ENCODE assay signal across 8 mouse cellular contexts in genomic region chr11:115534759-115535371, GRCm38 (mm10). TPM values are rescaled to one million over a fixed set of nuclear protein-coding genes. Genes with fewer than 3 reads are reported as not detected.
DNase-seq lines count a peak whose midpoint lies in the region; ATAC-seq and TF ChIP-seq lines count a peak whose summit lies in the region.

No protein-coding gene starts in this region.

- H3K4me3 ChIP-seq in kidney, embryonic 14.5 days (ENCODE audit: low read length) = peak overlapping the region; percentile 67
- peak overlapping the region; percentile 95 for H3K4me3 ChIP-seq in hindbrain, embryonic 14.5 days (replicated peaks; ENCODE audit: low read length)
- peak overlapping the region; percentile 76 for H3K4me3 ChIP-seq in midbrain, postnatal 0 days (ENCODE audit: low read depth, low read length)

- peak overlapping the region; percentile 97 for H3K9ac ChIP-seq in kidney, embryonic 14.5 days (ENCODE audit: low read depth, low read length)
- peak overlapping the region; percentile 85 for H3K9ac ChIP-seq in hindbrain, embryonic 14.5 days
- H3K9ac ChIP-seq in midbrain, postnatal 0 days (replicated peaks; ENCODE audit: low read length, poor library complexity, severe bottlenecking) = peak overlapping the region; percentile 90

- peaks cover 13% of the 10 kb centered on the region; the same call in 1 of the 2 replicates for H3K4me1 ChIP-seq in kidney, embryonic 14.5 days (ENCODE audit: control insufficient read depth, insufficient read depth, low read length)
- peaks cover 12% of the 10 kb centered on the region; the same call in 1 of the 2 replicates for H3K4me1 ChIP-seq in hindbrain, embryonic 14.5 days (replicated peaks; ENCODE audit: control insufficient read depth, insufficient read depth, low read length)
- 0 out of 2 replicates have a peak, but pooled peaks cover 4% of the 10 kb centered on the region for H3K4me1 ChIP-seq in midbrain, postnatal 0 days (ENCODE audit: insufficient read depth, low read length)

- 4% methylated on average over 11 of the region's 11 CpGs for WGBS in kidney, embryonic 14.5 days
- 8% methylated on average over 11 of the region's 11 CpGs for WGBS in hindbrain, embryonic 14.5 days
- 5% methylated on average over 11 of the region's 11 CpGs for WGBS in midbrain, postnatal 0 days

- no peaks in the 10 kb centered on the region for H3K27me3 ChIP-seq in kidney, embryonic 14.5 days (ENCODE audit: control insufficient read depth, insufficient read depth, low read length)
- H3K27me3 ChIP-seq in hindbrain, embryonic 14.5 days (ENCODE audit: control insufficient read depth, insufficient read depth, low read length) = no peaks in the 10 kb centered on the region
- H3K27me3 ChIP-seq in midbrain, postnatal 0 days (ENCODE audit: insufficient read depth, low read length) = no peaks in the 10 kb centered on the region

- peak overlapping the region; percentile 66 for H3K4me2 ChIP-seq in kidney, embryonic 14.5 days (replicated peaks; ENCODE audit: low read depth, low read length)
- peak overlapping the region; percentile 68 for H3K4me2 ChIP-seq in hindbrain, embryonic 14.5 days (replicated peaks)
- peak overlapping the region; percentile 77 for H3K4me2 ChIP-seq in midbrain, postnatal 0 days (ENCODE audit: low read depth, low read length, poor library complexity, severe bottlenecking)

- no peak for ATAC-seq in kidney, embryonic 14.5 days (ENCODE audit: low FRiP score, low TSS enrichment)
- peak; percentile 1 for ATAC-seq in activated CD4-positive, CD25-positive, alpha-beta regulatory T cell, adult 4 months
- no peak for ATAC-seq in hindbrain, embryonic 14.5 days (ENCODE audit: low FRiP score)
- ATAC-seq in midbrain, postnatal 0 days (ENCODE audit: low FRiP score) = no peak

- peak overlapping the region; percentile 99 for H3K27ac ChIP-seq in kidney, embryonic 14.5 days (ENCODE audit: low read depth, low read length)
- peak overlapping the region; percentile 99 for H3K27ac ChIP-seq in hindbrain, embryonic 14.5 days
- peak overlapping the region; percentile 99 for H3K27ac ChIP-seq in midbrain, postnatal 0 days (ENCODE audit: low read depth, low read length)

- peaks cover 42% of the 10 kb centered on the region for H3K36me3 ChIP-seq in kidney, embryonic 14.5 days (ENCODE audit: control insufficient read depth, insufficient read depth, low read length)
- H3K36me3 ChIP-seq in hindbrain, embryonic 14.5 days (replicated peaks; ENCODE audit: control insufficient read depth, insufficient read depth) = peaks cover 39% of the 10 kb centered on the region
- 0 out of 2 replicates have a peak, but pooled peaks cover 5% of the 10 kb centered on the region for H3K36me3 ChIP-seq in midbrain, postnatal 0 days (ENCODE audit: insufficient read depth, low read length)

- no peak for DNase-seq in kidney, postnatal 25 days
- DNase-seq in hindbrain, embryonic 14.5 days (ENCODE audit: low spot score) = no peak
- DNase-seq in midbrain, postnatal 0 days (ENCODE audit: low spot score) = no peak
- no peak for DNase-seq in embryo, embryonic 9.5 days (ENCODE audit: extremely low spot score)
- no peak for DNase-seq in layer of hippocampus, postnatal 10 days (ENCODE audit: low spot score in 2 of 2)
- DNase-seq in ovary, postnatal 10 days (ENCODE audit: low spot score) = no peak

- no peak for TF ChIP-seq CTCF in midbrain, postnatal 0 days (IDR thresholded peaks at IDR 0.05)

- H3K9me3 ChIP-seq in kidney, embryonic 14.5 days (ENCODE audit: control insufficient read depth, low read length) = no peaks in the 10 kb centered on the region
- H3K9me3 ChIP-seq in hindbrain, embryonic 14.5 days (ENCODE audit: control insufficient read depth, low read length) = no peaks in the 10 kb centered on the region
- H3K9me3 ChIP-seq in midbrain, postnatal 0 days (ENCODE audit: low read length) = no peaks in the 10 kb centered on the region

RNA-seq across cellular contexts. Expression of gene Sumo2, which starts 1.2 kb away (rescaled TPM):
- polyA plus RNA-seq in kidney, embryonic 14.5 days (2014; fragmentation: Nextera tagmentation; extraction: Ambion mirVana) = 1,228 and 1,562 TPM in 2 replicates
- polyA plus RNA-seq in activated CD4-positive, CD25-positive, alpha-beta regulatory T cell, adult 4 months (2017; shearing (Covaris generic)) = 100 to 1,000 TPM; 724 to 797 TPM
- polyA plus RNA-seq in hindbrain, embryonic 14.5 days (2014; fragmentation: Nextera tagmentation; extraction: Ambion mirVana) = 968 and 989 TPM in 2 replicates
- 543 and 643 TPM in 2 replicates for total RNA-seq in midbrain, postnatal 0 days (2014; rRNA removed)
- polyA plus RNA-seq in midbrain, postnatal 0 days (2015; fragmentation: Nextera tagmentation; extraction: Ambion mirVana) = 972 and 1,028 TPM in 2 replicates
- total RNA-seq in layer of hippocampus, postnatal 10 days (2021) = 100 to 1,000 TPM; 407 to 415 TPM

RNA-seq across cellular contexts. Expression of gene Jpt1, which starts 20.7 kb away (rescaled TPM):
- 487 and 524 TPM in 2 replicates for polyA plus RNA-seq in kidney, embryonic 14.5 days (2014; fragmentation: Nextera tagmentation; extraction: Ambion mirVana)
- 100 to 1,000 TPM; 506 to 510 TPM for polyA plus RNA-seq in activated CD4-positive, CD25-positive, alpha-beta regulatory T cell, adult 4 months (2017; shearing (Covaris generic))
- 1,350 and 1,384 TPM in 2 replicates for polyA plus RNA-seq in hindbrain, embryonic 14.5 days (2014; fragmentation: Nextera tagmentation; extraction: Ambion mirVana)
- total RNA-seq in midbrain, postnatal 0 days (2014; rRNA removed) = 744 and 761 TPM in 2 replicates
- polyA plus RNA-seq in midbrain, postnatal 0 days (2015; fragmentation: Nextera tagmentation; extraction: Ambion mirVana) = 1,252 and 1,259 TPM in 2 replicates
- 100 to 1,000 TPM; 315 to 332 TPM for total RNA-seq in layer of hippocampus, postnatal 10 days (2021)

RNA-seq across cellular contexts. Expression of gene Nup85, which starts 29.4 kb away (rescaled TPM):
- 159 and 197 TPM in 2 replicates for polyA plus RNA-seq in kidney, embryonic 14.5 days (2014; fragmentation: Nextera tagmentation; extraction: Ambion mirVana)
- 10 to 100 TPM; 36.8 to 39.0 TPM for polyA plus RNA-seq in activated CD4-positive, CD25-positive, alpha-beta regulatory T cell, adult 4 months (2017; shearing (Covaris generic))
- 95.2 and 99.8 TPM in 2 replicates for polyA plus RNA-seq in hindbrain, embryonic 14.5 days (2014; fragmentation: Nextera tagmentation; extraction: Ambion mirVana)
- 49.5 and 59.5 TPM in 2 replicates for total RNA-seq in midbrain, postnatal 0 days (2014; rRNA removed)
- polyA plus RNA-seq in midbrain, postnatal 0 days (2015; fragmentation: Nextera tagmentation; extraction: Ambion mirVana) = 75.6 and 80.3 TPM in 2 replicates
- 10 to 100 TPM; 48.9 to 56.3 TPM for total RNA-seq in layer of hippocampus, postnatal 10 days (2021)

RNA-seq across cellular contexts. Expression of gene Nt5c, which starts 43.2 kb away (rescaled TPM):
- 75.6 and 76.3 TPM in 2 replicates for polyA plus RNA-seq in kidney, embryonic 14.5 days (2014; fragmentation: Nextera tagmentation; extraction: Ambion mirVana)
- 100 to 1,000 TPM; 287 to 293 TPM for polyA plus RNA-seq in activated CD4-positive, CD25-positive, alpha-beta regulatory T cell, adult 4 months (2017; shearing (Covaris generic))
- polyA plus RNA-seq in hindbrain, embryonic 14.5 days (2014; fragmentation: Nextera tagmentation; extraction: Ambion mirVana) = 85.3 and 98.0 TPM in 2 replicates
- total RNA-seq in midbrain, postnatal 0 days (2014; rRNA removed) = 85.3 and 91.1 TPM in 2 replicates
- 131 and 133 TPM in 2 replicates for polyA plus RNA-seq in midbrain, postnatal 0 days (2015; fragmentation: Nextera tagmentation; extraction: Ambion mirVana)
- 10 to 100 TPM; 79.9 to 81.3 TPM for total RNA-seq in layer of hippocampus, postnatal 10 days (2021)

RNA-seq across cellular contexts. Expression of gene Armc7, which starts 59.4 kb away (rescaled TPM):
- polyA plus RNA-seq in kidney, embryonic 14.5 days (2014; fragmentation: Nextera tagmentation; extraction: Ambion mirVana) = 5.7 and 7.9 TPM in 2 replicates
- polyA plus RNA-seq in activated CD4-positive, CD25-positive, alpha-beta regulatory T cell, adult 4 months (2017; shearing (Covaris generic)) = 10 to 100 TPM; 49.9 to 59.3 TPM
- 14.2 and 14.8 TPM in 2 replicates for polyA plus RNA-seq in hindbrain, embryonic 14.5 days (2014; fragmentation: Nextera tagmentation; extraction: Ambion mirVana)
- 9.0 and 14.0 TPM in 2 replicates for total RNA-seq in midbrain, postnatal 0 days (2014; rRNA removed)
- polyA plus RNA-seq in midbrain, postnatal 0 days (2015; fragmentation: Nextera tagmentation; extraction: Ambion mirVana) = 12.9 and 13.4 TPM in 2 replicates
- 10 to 100 TPM; 10.3 to 11.1 TPM for total RNA-seq in layer of hippocampus, postnatal 10 days (2021)
